Mouse (Mus musculus) retina, adult 2 months (tissue): ENCODE results near the gene Arl15.
"Not testable (repeated sequence)": the region's sequence is repeated elsewhere in the genome, so short reads cannot be mapped to it uniquely, and the experiment has no call there.

Experiments
- DNase-seq: peaks from one replicate; pipeline ENCODE4 v3.0.0-alpha.2; 2012; ENCODE audit warnings: low read depth, low spot score

Arl15 gene

GRCm38 (mm10) chr13:113794039-113794704 is at the start of gene Arl15:
TSS of gene Arl15 (plus strand) at chr13:113794505.
- DNase-seq: peak; percentile 90

GRCm38 (mm10) chr13:113745301-113745700 is 49.0 kb upstream of the Arl15 start:
- DNase-seq: no peak

DNA sequence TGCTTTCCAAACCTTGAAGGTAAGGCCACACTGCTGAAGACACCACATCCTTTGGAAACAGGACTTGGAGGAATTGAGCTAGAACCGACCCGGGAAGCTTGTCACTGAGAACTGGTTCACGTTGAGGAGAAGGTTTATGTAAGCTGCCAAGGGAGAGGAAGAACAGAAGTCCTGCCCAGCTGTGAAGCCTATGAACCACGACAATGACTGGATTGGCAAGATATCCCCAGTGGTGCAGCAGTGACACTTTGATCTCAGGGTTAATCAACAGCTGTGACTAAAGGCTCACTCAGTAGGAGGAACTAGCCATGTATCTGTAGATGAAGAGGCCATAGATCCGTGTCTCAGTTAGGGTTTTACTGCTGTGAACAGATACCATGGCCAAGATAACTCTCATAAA is 43.5 kb upstream of the Arl15 start:
- no peak for DNase-seq

DNA sequence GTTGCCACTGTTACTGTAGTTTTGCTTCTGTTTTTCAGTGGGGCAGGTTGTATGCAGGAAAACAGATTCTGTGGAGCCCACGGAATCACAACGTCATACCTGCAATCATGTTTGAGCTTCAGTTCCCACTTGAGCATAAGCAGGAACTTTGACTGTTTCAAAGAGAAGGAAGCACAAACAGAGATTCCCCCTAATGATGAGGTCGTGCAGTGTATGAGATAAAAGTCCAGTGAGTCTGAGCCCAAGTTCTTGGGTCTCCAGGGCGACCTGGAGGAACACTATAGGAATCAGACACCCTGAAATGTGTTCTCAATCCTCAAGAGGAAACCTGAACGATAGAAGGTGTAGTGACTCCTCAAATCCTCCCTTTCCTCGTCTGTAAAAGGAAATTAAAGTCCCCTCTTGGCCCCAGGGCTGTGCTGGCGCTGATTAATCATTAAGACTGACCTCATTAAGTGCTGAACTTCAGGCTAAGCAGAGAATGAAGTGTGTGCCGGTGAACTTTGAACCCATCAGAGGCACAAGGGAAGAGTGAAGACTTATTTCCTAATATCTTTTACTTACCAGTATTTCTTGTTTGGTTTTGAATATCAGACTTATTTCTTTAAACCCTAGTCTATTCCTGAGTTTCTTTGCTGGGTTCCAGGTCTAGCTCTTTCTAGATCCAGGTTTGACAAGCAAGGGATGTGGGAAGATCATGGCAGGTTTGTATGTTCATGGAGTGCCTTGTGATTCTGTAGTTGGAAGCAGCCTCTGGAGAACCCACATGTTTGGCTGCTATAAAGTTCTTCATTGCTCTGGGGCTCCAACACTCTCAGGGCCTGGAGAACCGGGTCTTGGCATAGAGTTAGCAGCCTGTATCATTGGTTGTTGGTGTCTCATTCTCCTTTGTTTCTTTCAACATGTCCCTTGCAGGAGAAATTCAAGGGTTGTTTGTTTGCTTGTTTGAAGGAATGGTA is 39.3 kb upstream of the Arl15 start:
- DNase-seq: no peak

DNA sequence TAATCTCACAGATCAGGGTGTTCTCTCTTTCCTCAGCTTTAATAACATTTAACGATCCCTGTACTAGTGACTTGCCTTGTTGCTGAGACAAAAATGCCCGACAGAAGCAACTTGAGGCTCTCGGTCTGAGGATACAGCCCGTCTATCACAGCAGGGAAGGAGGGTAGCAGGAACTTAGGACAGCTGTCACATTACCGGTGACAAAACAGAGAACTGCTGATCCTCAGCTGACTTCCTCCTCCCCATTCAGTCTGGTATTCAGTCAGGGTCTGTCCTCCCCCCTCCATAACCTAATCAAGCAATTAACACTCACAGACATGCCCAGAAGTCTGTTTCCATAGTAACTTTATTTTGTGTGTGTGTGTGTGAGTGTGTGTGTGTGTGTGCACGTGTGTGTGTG is 38.5 kb upstream of the Arl15 start:
- DNase-seq: no peak

DNA sequence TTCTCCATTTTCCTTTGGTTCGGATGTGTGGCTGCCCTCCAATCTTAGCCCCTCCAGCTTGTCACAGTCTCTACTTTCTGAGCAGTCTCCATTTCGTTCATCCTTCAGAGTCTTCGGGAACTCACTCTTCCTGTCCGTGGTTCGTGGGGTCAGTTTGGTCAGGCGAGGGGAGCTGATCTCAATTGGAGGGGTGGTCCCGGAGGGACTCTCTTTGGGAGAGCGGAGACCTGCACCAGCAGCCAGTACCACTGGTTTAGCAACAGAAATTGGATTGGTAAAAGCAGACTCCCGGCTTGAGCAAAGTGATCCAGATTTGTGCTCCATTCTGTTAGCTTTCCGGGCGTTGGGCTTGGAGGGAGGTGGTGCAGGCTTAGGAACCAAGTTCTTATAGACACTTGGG is 32.6 kb upstream of the Arl15 start:
- no peak for DNase-seq

GRCm38 (mm10) chr13:113762766-113763516 is 31.4 kb upstream of the Arl15 start:
- DNase-seq: no peak

DNA sequence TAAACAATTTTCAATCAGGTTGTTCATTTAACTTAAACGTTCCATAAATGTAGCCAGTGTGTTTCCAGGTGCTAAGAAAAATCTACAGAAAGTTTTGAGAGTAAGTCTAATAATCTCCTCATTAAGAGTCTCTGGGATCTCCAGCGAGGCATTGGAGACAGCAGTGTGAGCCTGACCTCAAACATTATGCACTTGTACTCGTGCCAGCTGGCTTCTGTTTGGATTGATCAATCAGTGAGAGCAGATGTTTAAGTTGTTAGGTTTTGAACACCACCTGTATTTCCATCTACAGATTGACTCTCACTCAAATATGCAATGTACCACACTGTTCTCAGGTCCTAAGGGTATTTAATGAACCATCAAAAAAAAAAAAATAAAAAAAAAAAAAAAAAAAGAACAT is 28.9 kb upstream of the Arl15 start:
- DNase-seq: no peak

DNA sequence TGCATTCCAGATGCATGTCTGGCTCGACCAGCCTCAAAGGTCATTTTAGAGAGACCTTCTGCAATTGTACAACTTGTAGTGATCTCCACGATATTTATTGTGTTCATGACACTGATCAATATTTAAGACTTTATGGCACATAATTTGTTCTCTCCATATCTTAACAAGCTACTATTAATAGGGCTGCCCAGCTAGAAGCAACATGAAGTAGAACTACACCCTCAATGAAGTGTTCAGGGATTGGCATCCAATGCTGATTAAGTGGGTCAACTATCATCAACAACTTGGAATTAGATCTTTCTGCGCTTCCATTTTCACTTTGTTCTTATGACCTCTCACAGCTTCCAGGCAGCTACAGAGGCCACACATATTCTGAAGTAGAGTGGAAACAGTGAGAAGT is 24.5 kb upstream of the Arl15 start:
- no peak for DNase-seq

- DNase-seq: no peak
Measured at GRCm38 (mm10) chr13:113770340-113770739, 24.0 kb upstream of the Arl15 start.

DNA sequence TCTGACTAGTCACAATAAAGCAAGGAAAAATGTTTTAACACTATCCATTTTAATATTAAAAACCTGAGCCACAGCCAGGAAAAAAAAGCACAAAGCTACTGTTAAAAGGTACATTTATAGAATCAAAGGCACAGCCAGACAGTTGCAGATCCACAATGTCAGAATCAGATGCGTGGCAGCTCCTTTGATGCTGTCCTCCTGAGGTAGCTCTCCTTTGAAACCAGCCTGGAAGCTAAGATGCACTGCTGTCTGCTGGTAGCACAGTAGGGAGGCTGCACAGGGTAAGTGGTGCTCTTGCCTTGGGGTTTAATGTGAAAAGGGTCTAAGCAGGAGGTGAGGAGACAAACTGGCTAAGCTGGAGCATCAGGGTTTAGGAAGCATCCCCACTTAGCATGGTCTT is 23.0 kb upstream of the Arl15 start:
- DNase-seq: no peak

GRCm38 (mm10) chr13:113774799-113775198 is 19.5 kb upstream of the Arl15 start:
- DNase-seq: no peak

DNA sequence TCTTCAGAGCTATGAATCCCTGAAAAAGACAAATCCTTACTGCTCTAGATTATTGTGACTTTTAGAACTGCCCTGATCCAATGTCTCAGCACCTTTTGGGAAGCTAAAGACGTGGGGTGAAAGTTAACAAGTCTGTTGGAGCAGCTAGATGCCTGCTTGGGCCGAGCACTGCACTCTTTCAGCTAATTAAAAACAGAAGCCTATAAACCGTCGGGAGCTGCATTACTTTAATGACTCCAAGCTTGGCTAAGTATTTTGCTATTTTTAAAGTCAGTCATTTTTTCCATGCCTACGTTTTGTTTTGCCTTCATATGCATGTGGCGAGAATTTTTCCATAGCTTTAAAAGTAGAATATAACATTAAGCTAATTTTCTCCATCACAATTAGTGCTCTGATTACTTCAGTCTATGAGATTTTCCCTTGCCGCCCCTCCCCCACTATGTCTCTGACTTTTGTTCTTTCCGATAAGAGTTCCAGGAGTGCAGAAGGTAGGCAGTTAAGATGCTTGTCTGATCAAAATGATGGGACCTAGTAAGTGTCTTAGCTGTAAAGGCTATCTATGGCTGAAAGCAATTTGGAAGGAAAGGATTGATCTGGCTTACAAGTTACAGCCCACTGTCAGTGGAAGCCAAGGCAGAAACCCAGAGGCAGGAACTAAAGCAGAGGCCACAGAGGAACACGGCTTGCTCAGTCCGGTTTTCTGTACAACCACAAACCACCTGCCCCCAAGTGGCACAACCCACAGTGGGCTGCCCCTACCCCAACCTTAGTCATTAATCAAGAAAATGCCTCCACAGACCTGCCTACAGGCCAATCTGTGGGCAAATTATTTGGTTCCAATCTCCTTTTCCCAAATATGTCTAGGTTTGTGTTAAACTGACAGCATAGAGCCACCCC is 18.8 kb upstream of the Arl15 start:
- DNase-seq: no peak

DNA sequence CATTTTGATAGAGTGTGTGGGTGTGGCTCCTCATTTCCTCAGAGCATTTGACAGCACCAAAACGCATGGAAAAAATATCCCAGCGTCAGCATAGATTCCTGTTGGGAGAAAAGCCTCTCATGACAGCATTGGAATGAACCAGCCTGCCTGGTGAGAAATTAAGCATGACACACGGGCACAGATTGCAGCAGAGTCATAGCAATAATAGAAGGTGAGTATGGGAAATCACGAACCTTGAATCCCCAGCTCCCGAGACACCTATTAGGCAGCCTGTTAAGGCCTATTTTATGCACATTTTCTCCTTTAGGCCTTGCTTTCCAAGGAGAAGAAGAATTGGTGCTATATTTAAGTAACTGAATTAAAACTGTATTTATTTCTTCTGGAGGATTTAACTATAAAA is 8.5 kb upstream of the Arl15 start:
- DNase-seq: no peak

DNA sequence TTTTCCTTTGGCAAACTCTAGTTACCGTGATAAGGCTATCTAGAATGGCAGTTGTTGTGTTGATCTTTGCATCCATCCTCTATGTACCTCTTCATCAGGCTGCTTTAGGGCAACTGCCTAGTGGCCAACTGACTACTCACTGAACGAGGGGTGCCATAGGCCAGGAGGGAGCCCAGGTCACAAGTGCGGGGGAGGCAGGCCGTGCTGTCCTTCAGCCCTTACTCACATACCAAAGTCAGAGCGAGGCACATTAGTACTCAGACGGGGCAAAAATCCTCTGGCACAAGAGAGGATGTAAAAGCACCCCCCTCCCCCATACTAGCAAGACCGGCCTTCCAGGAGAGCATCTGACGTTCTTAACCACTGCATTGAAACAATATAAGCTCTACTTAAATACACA is 7.2 kb upstream of the Arl15 start:
- no peak for DNase-seq

DNA sequence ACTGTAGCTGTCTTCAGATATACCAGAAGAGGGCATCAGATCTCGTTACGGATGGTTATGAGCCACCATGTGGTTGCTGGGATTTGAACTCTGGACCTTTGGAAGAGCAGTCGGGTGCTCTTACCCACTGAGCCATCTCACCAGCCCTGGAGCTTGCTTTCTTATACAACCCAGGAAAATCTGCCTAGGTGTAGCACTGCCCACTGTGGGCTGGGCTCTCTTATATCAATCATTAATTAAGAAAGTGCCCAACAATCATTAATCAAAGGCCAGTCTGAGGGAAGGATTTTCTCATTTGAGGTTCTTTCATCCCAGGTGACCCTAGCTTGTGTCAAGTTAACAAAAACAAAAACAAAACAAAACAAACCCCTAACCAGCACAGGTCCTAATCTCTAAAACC is 4.3 kb upstream of the Arl15 start:
- not testable (repeated sequence) for DNase-seq

- no peak for DNase-seq
Measured at GRCm38 (mm10) chr13:113793637-113794036, 668 bp upstream of the Arl15 start.

DNA sequence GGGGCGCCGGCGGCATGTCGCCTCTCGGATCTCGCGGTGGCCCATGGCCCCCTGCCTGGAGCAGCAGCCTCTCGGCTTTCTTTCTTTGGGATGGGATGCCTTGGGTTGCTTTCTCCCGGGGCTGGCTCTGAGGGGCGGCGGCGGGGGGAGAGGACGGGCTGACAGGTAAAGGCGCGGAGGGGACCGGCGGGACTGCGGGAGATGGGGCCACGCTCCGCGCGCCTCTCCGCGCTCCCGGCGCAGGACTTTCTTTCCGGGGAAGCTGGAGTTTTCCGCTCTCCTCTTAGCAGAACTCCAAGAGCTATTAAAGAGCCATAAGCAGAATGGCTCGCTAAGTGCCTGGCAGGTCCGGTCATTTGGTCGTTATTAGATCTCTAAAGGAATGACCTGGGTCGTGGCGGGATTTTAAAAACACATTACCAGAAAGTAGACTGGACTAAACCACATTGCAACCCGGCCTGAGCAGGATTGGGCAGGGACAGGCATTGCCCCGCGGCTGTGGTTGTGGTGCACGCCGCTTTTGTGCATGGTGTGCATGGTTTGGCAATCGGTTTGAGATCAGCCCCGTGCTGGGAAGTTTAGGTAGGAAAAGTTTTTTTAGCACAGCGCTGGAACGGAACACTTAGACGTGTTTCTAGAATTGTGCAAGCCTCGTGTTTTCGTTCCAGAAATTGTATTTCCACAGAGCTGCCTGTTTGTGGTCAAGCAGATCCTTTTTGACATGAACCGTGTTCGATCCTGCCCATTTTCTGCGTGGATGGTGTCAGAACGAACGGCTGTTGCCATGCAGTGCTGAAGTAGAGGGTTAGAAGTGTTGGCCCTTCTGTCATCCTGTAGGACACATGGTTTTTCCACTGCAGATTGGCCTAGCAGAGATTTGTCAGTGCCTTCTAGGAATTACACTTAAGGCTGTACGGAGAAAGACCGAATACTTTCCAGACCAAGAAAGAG is 675 bp downstream of the Arl15 start:
- peak; percentile 9 for DNase-seq

GRCm38 (mm10) chr13:113797378-113797777 is 3.1 kb downstream of the Arl15 start:
- DNase-seq: no peak

DNA sequence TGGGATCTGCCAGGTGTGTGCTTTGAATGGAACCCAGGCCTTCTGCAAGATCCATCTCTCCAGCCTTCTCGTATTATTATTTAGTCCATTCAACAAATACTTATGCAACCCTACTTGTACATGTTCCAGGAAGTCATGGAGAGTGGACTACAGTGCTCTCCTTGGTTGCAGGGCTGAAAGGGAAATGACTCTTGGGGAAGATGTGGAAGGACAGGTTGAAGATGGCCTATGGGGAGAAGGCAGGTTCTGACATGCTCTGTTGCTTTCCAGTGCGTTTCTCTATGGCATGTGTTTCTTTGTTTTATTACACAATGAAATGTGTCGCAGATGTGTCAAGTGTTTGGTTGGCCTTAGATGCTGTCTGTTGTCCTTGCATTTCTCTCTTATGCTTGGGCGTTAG is 5.1 kb downstream of the Arl15 start:
- no peak for DNase-seq
